Mouse (Mus musculus) liver, postnatal 0 days (tissue): ENCODE measurements around the gene Slc7a15. TPM values are rescaled to one million over a fixed set of nuclear protein-coding genes. Genes with fewer than 3 reads are reported as not detected.
A peak's percentile ranks its signal among the peaks of the same experiment; 100 is the strongest.

ENCODE experiments used
- ATAC-seq: fragments of 200-750 bp; cut with Nextera tagmentation; 2 replicates; pipeline ENCODE4 v1.8.0; 2017; ENCODE audit warnings: mild to moderate bottlenecking, moderate library complexity
- DNase-seq: peaks from one replicate; pipeline ENCODE4 v3.0.0-alpha.2; 2016
- H3K27ac ChIP-seq: fragments of 300-500 bp; sonication (generic); 2 replicates; pipeline ENCODE4 v1.5.1; 2014; ENCODE audit warnings: antibody characterized with exemption, moderate library complexity, mild to moderate bottlenecking, low read depth
- H3K27me3 ChIP-seq: fragments of 300-500 bp; sonication (generic); 2 replicates; pipeline ENCODE4 v1.6.1; 2014; ENCODE audit warnings: low read length, control low read depth, mixed read lengths; ENCODE audit not compliant: insufficient read depth
- H3K36me3 ChIP-seq: fragments of 300-500 bp; sonication (generic); replicated peaks from 2 replicates; pipeline ENCODE4 v1.6.1; 2014; ENCODE audit warnings: mild to moderate bottlenecking, control low read depth, low read length, moderate library complexity, mixed read lengths; ENCODE audit not compliant: insufficient read depth
- H3K4me1 ChIP-seq: fragments of 300-500 bp; sonication (generic); 2 replicates; pipeline ENCODE4 v1.6.1; 2014; ENCODE audit warnings: antibody characterized with exemption, mild to moderate bottlenecking, control low read depth; ENCODE audit not compliant: insufficient read depth
- H3K4me2 ChIP-seq: fragments of 300-500 bp; sonication (generic); 2 replicates; pipeline ENCODE4 v1.6.1; 2014; ENCODE audit warnings: low read depth, mild to moderate bottlenecking, low read length, moderate library complexity, mixed read lengths
- H3K4me3 ChIP-seq: fragments of 300-500 bp; sonication (generic); 2 replicates; pipeline ENCODE4 v1.5.1; 2014; ENCODE audit warnings: low read depth, low read length
- H3K9ac ChIP-seq: fragments of 300-500 bp; sonication (generic); replicated peaks from 2 replicates; pipeline ENCODE4 v1.6.1; 2014; ENCODE audit warnings: mild to moderate bottlenecking, moderate library complexity
- H3K9me3 ChIP-seq: fragments of 300-500 bp; sonication (generic); 2 replicates; pipeline ENCODE4 v1.6.1; 2016; ENCODE audit warnings: mild to moderate bottlenecking, control low read depth, low read length, mixed read lengths
- CTCF ChIP-seq: sonication (generic); IDR thresholded peaks from 2 replicates; pipeline ENCODE4 v1.5.1; 2016; ENCODE audit warnings: antibody characterized with exemption, low read depth
- EP300 ChIP-seq: IDR thresholded peaks from 2 replicates; pipeline ENCODE4 v1.6.1; 2016; ENCODE audit warnings: antibody characterized with exemption, low read depth, mild to moderate bottlenecking
- WGBS: fragments of 180-500 bp; shearing (Covaris S2); extraction: QIAGEN DNeasy Blood & Tissue Kit; methylation state at CpG from one replicate; pipeline ENCODE4 v1.1.7; 2014; ENCODE audit not compliant: insufficient replicate concordance; 5-methylcytosine and 5-hydroxymethylcytosine counted together
- polyA plus RNA-seq: library from polyadenylated mRNA; unstranded; fragments of >200 nt; fragmentation: Nextera tagmentation; extraction: Ambion mirVana; gene quantifications from 2 replicates; pipeline ENCODE4 v1.2.1, GENCODE M21; 2015

Slc7a15 gene
- polyA plus RNA-seq, 1 experiment from 2014 or later: 0.49 TPM

DNA sequence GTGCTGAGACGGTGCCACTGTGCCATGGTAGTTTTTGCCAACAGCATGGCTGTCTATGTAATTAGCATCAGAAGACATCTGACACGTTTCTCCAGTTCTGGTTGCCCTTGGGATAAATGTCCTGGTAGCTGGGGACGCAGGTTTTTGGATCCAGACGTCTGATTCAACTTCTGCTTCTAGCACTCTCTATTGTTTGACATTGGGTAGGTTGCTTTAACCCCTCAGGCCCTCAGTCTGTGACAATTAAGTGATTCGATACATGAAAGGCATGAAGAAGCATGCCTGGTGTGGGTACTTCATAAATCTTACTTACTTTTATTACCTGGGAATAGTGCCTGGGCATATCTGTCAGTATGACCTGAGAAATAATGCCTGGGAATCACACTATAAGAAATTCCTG is 74.8 kb downstream of the Slc7a15 start:
- no peak for TF ChIP-seq CTCF
- no peak for TF ChIP-seq EP300
- no peak for DNase-seq
- no peak overlapping the region for H3K9ac ChIP-seq
- no peaks in the 10 kb centered on the region for H3K9me3 ChIP-seq
- no peak for ATAC-seq
- peaks cover 11% of the 10 kb centered on the region for H3K4me1 ChIP-seq
- no peaks in the 10 kb centered on the region for H3K27me3 ChIP-seq
- 60% methylated on average over 5 of the region's 5 CpGs for WGBS
- no peak overlapping the region for H3K4me2 ChIP-seq
- H3K4me3 ChIP-seq: no peak overlapping the region
- H3K36me3 ChIP-seq: no peaks in the 10 kb centered on the region
- H3K27ac ChIP-seq: no peak overlapping the region

GRCm38 (mm10) chr12:8522711-8523110 is 76.2 kb downstream of the Slc7a15 start:
- Histone ChIP-seq H3K9ac (no peak overlapping the region), H3K9me3 (no peaks in the 10 kb centered on the region), H3K27ac (no peak overlapping the region), H3K27me3 (no peaks in the 10 kb centered on the region), H3K36me3 (no peaks in the 10 kb centered on the region), H3K4me1 (peaks cover 11% of the 10 kb centered on the region), H3K4me2 (no peak overlapping the region), H3K4me3 (no peak overlapping the region)
- no peak for ATAC-seq
- WGBS: 67% methylated on average over 2 of the region's 2 CpGs
- DNase-seq: no peak
- TF ChIP-seq CTCF (no peak), EP300 (no peak)

DNA sequence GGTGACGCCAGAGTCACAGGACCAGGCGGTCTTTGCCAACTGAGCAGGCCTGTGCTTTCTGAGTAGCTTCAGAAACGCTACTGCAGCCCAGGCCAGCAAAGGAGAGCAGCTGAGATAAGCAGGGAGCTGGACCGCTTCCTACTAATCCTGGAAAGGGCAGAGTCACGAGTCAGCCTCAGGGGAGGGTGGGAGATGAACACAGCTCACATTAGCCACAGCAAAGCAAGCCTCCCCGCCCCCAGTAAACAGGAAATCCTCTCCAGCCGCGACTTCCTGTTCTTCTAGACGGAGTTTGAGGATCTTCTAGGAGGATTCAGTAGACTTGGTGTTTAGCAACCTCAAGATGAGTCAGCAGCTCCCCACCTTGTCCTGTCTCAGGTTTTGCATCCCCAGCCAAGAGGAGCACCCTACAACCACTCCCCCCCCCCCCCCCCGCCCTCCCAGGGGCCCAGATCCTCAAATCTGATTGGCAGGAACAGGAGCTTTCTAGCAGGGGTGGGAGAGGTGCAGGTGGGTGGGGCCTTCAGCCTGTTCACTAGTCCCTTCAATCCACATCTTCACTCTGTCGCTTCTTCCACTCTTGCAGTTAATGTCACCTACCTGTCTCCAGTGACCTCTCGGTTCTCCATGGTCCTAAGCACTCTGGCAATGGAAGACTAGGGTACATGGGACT is 77.4 kb downstream of the Slc7a15 start:
- Histone ChIP-seq H3K36me3 (no peaks in the 10 kb centered on the region), H3K4me3 (no peak overlapping the region), H3K27ac (peak overlapping the region; percentile 30), H3K4me1 (peaks cover 11% of the 10 kb centered on the region), H3K9ac (no peak overlapping the region), H3K4me2 (peak overlapping the region; percentile 22; the same call in 1 of the 2 replicates), H3K27me3 (no peaks in the 10 kb centered on the region), H3K9me3 (no peaks in the 10 kb centered on the region)
- DNase-seq: peak; percentile 76
- peak; percentile 85 for ATAC-seq
- WGBS: 30% methylated on average over 11 of the region's 12 CpGs
- TF ChIP-seq EP300 (peak; percentile 63), CTCF (no peak)

DNA sequence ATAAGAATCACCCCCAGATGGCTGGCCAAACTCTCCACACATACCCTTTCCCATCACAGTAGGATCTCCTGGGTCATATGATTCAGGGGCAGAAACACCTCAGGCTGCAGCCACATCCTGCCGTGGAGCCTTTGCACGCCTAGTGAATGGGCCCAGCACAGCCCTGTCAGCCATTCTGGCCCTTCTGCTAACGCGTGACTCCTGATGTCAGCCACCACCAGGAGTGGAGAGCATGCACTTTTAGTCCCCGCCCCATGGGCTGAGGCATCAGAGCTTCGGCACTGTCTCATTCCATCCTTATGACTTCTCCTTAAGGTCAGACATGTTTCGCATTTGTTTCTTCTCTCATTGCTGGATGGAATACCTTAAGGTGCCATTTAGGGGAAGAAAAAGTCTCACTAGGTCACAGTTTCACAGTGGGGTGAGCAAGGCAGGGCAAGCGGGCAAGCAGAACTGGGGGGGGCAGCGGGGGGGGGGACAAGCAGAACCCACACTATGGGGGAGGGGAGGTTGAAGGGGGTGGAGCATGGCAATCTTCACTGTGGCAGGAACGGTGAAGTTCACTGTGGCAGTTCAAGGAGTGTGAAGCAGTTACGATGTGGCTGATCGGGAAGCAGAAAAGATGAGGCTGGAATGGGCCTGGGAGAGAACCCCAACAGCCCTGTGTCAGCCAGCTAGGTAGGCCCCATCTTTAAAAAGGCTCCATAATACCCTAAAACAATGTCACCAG is 79.3 kb downstream of the Slc7a15 start:
- no peak for DNase-seq
- Histone ChIP-seq H3K4me1 (peaks cover 11% of the 10 kb centered on the region), H3K36me3 (no peaks in the 10 kb centered on the region), H3K4me2 (no peak overlapping the region), H3K9ac (no peak overlapping the region), H3K4me3 (no peak overlapping the region), H3K27me3 (no peaks in the 10 kb centered on the region), H3K27ac (0 out of 2 replicates have a peak overlapping the region, but pooled peaks have one; percentile 30), H3K9me3 (no peaks in the 10 kb centered on the region)
- WGBS: 57% methylated on average over 12 of the region's 12 CpGs
- ATAC-seq: no peak
- TF ChIP-seq CTCF: no peak
- TF ChIP-seq EP300: no peak

DNA sequence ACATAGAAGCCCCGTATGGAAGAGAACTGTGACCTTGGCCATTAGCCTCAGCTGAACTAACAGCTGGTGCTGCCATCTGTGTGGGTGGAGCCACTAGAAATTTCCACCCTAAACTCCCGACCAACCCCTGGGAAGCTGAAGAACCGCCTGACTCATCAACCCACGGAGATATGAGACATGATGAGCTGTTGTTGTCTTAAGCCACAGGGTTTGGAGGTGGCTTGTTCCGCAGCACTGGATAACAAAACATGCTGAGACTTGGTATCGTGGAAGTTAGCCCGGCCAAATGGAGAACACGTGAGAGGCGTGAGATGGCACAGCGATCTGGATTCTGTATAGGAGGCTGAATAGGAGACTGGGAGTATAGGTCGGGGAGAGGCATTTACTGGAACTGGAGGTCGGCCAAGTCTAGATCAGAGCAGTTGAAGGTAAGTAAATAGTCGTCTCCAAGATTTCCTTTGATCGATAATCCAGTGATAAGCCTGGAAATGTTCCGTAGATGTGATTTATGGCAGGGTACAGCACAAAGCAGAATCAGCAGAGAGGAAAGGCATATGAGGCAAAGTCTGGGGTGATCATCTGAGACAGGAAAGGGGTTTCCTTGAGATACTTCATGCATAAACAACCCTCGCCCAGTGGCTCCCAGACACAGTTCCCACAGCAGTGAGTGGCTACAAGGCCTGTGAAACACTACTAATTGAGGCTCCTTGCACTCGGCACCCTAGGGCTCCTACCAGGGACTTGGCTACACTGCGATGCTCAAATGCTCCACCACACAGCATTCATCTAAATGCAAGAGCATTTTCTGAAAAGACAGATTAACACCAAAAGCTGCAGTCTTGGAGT is 87.6 kb downstream of the Slc7a15 start:
- no peak overlapping the region for H3K9ac ChIP-seq
- H3K4me3 ChIP-seq: no peak overlapping the region
- peaks cover 16% of the 10 kb centered on the region for H3K4me1 ChIP-seq
- ATAC-seq (peak; percentile 12; the same call in 1 of the 2 replicates), DNase-seq (no peak)
- no peaks in the 10 kb centered on the region for H3K36me3 ChIP-seq
- no peak for TF ChIP-seq CTCF
- TF ChIP-seq EP300: no peak
- WGBS: 58% methylated on average over 18 of the region's 18 CpGs
- no peak overlapping the region for H3K4me2 ChIP-seq
- no peaks in the 10 kb centered on the region for H3K9me3 ChIP-seq
- H3K27me3 ChIP-seq: no peaks in the 10 kb centered on the region
- no peak overlapping the region for H3K27ac ChIP-seq
